Mouse (Mus musculus) spleen, adult 18-20 months (tissue): ENCODE data around the gene Kcnc3.
A peak's percentile ranks its signal among the peaks of the same experiment; 100 is the strongest.

Experiments
- DNase-seq, 2 experiments: peaks; one replicate each; pipeline ENCODE4 v3.0.0; 2022; ENCODE audit warnings: mixed read lengths in 2 of 2

The Kcnc3 gene

DNA sequence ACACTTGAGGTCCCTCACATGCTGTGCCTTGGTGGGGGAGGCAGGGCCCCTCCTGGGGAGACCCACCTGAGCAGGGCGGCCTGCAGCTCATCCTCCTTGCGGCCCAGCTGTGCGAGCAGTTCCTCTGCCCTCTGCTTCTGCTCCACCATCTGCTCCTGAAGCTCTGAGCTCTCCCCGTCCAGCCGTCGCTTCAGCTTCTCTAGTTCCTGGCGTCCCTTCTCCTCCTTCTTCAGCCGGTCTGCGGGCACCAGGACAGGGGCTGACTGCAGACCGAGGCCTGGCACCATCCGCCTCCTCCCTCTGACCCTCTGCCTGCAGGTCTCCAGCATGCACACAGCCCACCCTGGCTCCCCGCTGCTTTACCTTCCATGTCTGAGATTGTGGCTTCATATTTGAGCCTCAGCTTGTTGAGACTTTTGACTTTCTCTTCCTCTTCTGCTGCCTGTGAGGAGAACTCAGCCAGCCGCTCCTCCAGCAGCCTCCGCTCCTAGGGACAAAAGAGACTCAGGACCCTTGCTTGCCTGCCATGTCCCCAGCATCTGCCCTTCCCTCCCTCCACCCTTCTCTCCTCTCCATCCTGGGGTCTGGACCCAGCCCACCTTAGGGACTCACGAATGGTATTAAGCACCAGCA is 38.1 kb downstream of the Kcnc3 start:
- no peak for DNase-seq

- DNase-seq, result no peak
These were observed 40.0 kb downstream of the Kcnc3 start for GRCm38 (mm10) chr7:44630437-44630836.

GRCm38 (mm10) chr7:44632676-44633075 is 42.2 kb downstream of the Kcnc3 start:
- no peak for DNase-seq

DNA sequence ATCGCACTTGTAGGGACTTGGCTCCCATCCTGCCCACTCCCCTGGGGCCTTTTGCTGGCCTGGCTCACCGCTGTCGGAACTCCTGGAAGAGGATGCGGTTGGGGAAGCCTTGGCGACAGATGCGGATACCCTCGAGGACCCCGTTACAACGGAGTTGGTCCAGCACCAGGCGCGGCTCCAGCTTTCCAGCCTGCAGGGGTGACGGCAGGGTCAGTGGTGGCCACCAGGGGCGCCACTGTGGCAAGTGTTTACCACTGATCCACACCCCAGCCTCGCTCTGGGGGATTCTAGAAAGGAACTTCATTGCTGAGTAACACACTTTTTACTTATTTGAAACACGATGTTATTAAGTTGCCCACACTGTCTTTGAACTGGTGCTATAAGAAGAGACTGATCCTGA is 42.9 kb downstream of the Kcnc3 start:
- DNase-seq, result peak in 1 of 2 experiments; percentile 27

DNA sequence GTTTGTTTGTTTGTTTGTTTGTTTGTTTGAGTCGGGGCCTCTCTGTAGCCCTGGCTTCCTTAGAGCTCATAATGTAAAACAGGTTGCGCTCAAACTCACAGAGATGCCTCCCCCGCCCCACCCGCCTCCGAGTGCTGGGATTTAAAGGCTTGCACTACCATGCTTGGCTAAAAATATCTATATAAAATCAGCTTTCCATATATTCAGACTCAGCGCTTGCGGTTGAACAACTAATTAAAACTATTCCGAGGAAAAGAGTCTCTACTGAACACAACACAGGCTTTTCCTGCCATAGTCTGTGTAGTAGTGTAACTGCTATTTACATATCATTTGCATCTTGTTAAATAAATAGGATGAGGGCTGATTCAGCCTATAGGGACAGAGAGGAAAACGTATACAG is 46.2 kb downstream of the Kcnc3 start:
- DNase-seq, result no peak

DNA sequence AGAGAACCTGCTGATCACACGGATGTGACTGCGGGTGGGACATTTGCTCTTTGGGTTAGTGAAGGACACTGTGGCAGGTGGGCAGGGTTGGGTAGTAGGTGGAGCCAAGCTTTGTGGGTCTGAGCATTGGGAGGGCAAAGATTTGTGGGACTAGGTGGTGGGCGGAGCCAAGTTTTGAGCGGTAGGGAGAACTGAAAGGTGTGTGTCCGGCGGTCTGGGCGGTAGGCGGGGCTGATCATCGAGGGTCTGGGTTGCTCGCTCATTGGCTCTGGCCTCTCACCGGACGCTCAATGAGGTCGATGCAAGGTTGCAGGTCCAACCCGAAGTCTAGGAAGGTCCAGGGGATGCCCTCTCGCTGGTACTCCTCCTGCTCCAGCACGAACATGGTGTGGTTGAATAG is 48.2 kb downstream of the Kcnc3 start:
- no peak for DNase-seq

DNA sequence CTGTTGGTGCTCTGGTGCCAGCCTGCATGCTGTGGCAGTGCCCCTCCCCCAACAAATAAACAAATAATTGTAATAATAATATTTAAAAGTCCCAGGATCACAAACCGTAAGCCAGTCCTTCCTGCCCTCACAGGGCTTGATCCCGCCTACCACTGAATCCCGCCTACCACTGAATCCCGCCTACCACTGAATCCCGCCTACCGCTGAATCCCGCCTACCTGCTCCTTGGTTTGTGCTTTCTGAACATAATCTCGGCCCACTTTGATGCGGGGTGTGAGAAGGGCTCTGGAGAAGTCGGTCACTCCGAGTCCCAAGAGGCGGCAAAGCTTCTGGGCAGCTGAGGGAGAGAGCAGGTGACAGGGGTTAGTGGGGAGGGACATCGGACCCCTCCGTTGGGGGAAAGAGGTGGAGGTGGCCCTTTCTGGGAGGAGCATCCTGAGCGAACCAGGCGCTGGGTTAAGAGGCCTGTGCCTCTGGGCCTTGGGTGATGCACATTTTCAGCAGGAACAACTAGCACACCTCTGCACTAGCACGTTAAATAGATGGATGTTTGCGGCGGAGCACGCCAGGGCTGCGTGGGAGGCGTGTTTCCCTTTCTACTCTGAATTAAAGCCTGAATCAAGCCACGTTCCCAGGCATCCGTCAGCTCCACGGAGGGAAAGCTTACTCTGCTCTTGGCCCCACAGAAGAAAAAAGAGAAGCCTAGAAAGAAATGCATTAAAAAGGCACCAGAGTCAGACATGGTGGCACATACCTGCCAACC is 50.6 kb downstream of the Kcnc3 start:
- DNase-seq, result no peak

DNA sequence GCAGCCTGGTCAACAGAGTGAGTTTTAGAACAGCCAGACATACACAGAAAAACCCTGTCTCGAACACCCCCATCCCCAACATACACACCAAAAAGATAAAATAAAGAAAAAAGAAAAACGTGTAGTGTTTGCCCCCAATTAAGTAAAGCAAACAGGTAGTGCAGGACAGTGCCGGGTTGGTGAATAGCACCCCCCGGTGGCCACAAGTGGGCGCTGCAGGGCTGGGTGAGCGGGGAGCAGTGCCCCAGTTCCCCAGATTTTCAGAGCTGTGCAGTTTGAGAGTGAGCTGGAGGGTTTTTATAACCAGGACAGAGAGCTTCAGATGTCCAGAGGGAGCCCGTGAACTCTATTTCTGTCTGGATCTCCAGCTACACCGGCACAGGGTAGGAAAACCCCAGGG is 51.4 kb downstream of the Kcnc3 start:
- peak in 1 of 2 experiments; percentile 58 for DNase-seq

DNA sequence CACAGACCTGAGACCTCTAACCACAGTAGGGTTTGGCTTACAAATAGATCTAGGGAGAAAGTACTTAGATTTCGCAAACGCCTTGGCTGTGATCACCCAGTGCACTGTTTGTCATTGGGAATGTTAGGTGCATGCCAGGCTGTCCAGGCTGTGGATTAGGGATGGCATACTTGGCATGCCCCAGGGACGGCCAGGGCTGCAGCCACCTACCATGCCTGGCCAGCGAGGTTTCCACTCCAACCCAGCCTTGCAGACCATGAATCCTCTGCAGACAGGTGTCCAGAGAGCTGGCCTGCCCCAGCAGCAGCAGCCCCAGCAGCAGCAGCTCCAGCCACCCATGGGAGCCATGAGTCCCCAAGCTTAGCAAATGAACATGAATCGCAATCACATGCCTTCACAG is 54.8 kb downstream of the Kcnc3 start:
- DNase-seq, result no peak

- no peak for DNase-seq
These were observed 55.5 kb downstream of the Kcnc3 start for GRCm38 (mm10) chr7:44645951-44646350.

DNA sequence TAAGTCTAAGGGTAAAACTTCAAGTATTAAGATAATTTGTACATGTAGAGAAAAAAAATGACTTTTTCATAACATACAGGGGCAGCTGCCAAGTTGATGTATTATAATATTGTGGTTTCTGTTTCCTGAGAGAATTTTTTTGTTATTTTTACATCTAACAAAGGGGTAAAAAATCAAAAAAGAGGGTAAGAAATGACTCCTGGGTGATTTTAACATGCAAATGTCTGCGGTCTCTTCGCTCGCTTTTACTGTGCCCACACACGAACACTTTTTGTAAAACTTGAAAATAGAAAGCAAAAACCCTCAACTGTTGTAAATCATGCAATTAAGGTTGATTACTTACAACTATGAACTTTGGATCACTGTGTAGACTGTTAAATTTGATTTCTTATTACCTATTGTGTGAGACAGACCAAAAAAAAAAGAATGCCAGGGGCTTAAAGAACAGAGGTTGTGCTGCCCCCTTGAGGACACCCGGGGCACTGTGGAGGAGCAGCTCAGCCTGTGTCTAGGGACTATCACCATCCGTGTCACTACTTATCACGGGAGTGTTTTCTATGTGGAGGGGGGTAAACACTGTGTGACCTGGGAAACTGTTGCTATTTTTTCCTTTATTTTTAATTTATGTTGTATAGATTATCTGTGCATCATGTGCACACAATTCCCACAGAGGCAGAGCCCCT is 56.7 kb downstream of the Kcnc3 start:
- DNase-seq, result peak; percentile 61 to 80

DNA sequence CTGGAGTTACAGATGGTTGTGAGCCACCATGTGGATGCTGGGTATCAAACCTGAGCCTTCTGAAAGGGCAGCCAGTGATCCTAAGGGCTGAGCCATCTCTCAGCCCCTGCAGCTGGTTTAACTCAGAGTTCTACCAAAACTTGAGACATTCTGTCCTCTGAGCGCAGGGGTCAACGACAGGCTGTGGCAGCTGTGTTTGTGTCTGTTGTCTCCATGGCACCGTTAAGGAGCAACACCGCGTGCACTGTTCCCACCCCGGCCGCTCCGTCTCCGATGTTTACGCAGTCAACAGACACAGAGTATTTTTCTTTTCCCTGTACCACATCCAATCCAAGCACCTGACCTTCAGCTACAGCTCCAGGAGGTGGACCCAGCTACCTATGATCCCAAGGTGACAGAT is 57.3 kb downstream of the Kcnc3 start:
- DNase-seq, result no peak

- no peak for DNase-seq
These were observed 58.7 kb downstream of the Kcnc3 start for GRCm38 (mm10) chr7:44649094-44649610.

DNA sequence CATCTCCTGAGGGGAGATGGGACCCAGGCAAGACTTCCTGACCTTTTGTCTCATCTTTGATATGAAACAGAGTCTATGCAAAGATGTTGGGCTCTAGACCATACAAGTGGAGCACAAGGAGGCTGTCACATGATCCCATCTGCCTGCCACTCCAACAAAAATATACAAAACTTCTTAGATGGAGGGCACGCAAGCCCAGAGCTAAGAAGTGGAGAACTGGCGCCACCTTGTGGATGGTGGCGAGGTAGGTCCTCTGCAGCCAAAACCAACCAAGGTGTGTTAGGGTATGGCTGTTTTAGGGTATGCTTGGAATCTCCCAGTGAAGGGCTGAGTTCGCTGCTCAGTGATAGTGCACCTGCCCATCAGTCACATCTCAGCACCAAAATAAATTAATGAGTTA is 59.5 kb downstream of the Kcnc3 start:
- peak in 1 of 2 experiments; percentile 62 for DNase-seq

DNA sequence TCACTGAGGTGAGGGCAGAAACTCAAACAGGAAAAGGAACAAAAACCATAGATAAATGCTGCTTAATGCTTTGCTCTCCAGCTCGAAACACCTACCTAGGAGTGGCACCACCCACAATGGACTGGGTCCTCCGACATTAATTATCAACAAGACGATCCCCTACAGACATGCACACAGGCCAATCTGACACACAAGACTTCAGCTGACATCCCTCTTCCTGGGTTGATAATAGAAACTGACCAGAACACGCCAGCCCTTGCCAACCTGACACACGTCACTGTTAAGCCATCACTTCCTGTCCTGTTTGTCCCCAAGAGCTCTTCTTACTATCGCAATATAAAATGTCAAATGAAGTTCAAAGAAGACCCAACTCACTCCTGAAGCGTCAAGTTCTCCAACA is 61.0 kb downstream of the Kcnc3 start:
- DNase-seq, result no peak

DNA sequence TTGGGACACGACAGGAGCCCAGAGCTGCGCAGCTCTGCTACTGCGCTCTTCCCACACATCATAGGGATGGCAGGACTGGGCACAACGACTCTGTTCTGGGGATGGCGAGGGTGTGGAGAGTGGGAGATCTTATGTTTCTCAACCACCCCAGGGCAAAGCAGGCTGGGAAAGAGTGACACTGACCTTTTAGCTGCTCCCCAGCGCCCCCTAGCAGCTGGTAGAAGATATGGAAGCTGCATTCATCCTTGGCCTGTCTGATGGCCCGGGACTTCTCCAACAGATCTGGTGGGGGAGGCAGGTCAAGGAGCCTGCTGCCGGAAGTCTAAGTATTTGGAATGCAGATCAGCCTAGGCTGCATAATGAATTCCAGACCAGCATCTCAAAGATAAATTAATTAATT is 63.3 kb downstream of the Kcnc3 start:
- DNase-seq, result peak in 1 of 2 experiments; percentile 31
